Mouse (Mus musculus) layer of hippocampus, postnatal 25 days (tissue): ENCODE data around the gene Fis1. TPM values are rescaled to one million over a fixed set of nuclear protein-coding genes. Genes with fewer than 3 reads are reported as not detected.

ENCODE experiments used
- DNase-seq, 2 experiments: peaks; one replicate each; pipeline ENCODE4 v3.0.0; 2022; ENCODE audit warnings: mixed read lengths in 2 of 2, low spot score in 1 of 2; ENCODE audit errors: extremely low spot score in 1 of 2
- total RNA-seq, 2 experiments: library from RNA; stranded (reverse); gene quantifications; 2 replicates each; pipeline ENCODE4 v1.2.3; 2021

Gene Fis1
- total RNA-seq, result 100 to 1,000 TPM; 226 to 262 TPM

DNA sequence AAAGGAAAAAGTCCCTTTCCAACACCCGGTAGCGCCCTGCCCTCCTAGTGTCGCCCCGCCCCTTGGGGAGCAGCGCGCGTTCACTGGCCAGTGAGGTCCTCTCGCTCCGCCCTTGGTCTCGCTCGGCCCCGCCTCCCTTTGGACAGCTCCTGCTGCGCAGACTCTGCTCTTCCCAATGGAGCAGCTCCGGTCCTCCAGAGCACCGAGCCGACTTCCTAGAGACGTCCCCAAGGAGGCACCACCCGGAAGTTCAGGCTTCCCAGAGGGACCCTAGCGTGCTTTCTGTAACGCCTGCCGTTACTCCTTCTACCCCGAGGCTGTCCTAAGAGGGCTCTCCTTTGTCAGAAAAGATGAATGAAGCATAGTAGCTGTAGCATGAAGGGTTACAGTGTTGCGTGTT, at the start of gene Fis1:
TSS of gene Fis1 (plus strand) at position 261 of the 400 bp plus-strand sequence.
- peak; percentile 80 to 93 for DNase-seq

DNA sequence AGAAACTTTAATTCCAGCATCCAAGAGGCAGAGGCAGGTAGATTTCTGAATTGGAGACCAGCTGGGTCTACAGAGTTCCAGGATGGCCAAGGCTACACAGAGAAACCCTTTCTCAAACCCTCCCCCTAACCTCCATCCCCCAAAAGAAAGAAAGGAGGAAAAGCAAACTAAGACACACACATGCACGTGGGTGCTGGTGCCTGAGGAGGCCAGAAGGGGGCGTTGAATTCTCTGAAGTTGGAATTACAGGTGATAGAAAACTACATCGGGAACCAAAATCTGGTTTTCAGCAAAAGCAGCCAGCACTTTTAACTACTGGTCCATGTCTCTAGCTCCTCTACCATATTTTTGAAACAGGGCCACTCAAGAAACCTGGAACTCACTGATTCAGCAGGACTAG, 48.5 kb upstream of the Fis1 start:
- no peak for DNase-seq

DNA sequence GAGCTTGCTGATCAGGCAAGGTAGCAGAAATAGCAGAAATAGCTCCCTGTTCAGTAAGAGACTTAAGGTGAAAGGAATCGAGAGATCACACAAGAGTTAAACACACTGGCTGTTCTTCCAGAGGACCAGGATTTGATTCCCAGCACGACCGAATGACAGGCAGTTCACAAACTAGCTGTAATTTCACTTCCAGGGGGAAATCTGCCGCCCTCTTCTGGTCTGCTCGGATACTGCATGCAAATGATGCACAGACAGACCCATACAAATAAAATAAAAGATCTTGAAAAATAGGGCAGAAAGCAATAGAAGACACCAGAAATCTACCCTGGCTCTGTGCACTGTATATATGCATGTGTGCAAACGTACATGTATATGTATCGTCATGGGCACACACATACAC, 47.4 kb upstream of the Fis1 start:
- DNase-seq, result peak in 1 of 2 experiments; percentile 32

DNA sequence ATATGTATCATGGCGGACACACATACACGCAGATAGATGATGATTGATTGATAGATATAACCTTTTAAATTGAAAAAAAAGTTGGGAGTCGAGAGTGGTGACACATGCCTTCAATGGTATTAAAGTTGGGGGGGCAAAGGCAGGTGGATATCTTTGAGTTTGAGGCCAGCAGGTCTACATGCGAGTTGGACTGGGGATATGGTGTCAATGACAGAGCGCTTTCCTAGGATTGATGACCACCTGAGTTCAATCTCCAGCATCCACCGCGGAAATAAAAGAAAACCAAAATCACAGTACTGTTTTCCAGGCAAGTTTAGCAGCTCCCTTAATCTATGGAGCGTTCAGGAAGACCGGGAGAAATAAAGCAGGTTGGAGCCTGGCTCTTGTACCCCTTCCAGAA, 45.5 kb upstream of the Fis1 start:
- DNase-seq, result no peak

DNA sequence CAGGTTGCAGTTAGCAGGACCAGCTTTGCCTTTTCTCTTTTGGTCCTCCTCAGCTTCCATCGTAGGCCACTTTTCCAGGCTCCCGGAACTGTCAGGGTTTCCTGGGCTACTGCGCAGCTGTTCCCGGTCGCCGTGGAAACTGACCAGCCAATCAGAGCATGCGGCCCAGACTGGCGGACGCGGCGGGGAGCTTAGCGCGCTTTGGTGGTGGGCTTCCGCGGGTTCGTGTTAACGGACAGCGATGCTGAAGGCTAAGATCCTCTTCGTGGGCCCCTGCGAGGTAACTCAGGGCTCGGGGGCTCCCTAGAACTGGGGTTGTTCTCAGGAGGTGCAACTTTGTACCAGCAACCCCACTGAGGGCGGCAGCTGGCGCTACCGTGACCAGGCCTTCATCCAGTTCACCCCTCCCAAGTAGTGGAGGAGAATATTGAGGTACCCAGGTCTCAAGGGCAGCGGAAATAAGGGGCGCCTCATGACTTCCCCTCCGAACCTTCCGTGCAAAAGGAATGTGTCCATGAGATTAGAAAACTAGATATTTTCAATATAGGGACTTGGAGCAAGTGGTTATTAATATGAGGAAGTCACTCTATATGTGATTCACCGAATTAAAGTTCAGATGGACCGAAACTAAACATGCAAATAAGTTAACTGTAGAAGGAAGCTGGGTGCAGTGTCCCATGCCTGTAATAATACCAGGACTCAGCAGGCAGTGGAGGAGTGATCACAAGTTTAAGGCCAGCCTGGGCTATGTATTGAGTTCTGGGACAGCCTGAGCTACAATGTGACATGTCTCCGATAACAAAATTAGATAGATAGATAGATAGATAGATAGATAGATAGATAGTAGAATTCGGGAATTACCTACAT, 44.9 kb upstream of the Fis1 start, which contains the start of gene Ift22:
TSS of gene Ift22 (plus strand) at position 160 of the 867 bp plus-strand sequence.
- peak; percentile 82 to 92 for DNase-seq

DNA sequence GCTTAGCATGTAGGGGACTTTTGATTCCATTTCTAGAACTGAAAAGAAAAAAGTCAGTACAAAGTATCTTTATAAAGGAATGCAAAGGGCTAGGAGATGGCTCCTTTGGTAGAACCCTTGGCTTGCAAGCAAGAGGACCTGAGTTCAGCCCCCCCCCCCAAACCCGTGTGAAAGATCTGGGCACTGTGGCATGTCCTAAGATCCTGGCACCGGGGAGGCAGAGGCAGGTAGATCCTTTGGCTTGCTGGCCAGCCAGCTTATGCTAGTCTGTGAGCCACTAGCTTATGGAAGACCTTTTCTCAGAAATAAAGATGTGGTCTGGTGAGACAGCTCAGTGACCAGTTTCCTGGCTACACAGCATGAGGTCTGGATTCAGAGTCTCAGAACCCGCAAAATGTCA, 38.9 kb upstream of the Fis1 start:
- DNase-seq, result no peak

DNA sequence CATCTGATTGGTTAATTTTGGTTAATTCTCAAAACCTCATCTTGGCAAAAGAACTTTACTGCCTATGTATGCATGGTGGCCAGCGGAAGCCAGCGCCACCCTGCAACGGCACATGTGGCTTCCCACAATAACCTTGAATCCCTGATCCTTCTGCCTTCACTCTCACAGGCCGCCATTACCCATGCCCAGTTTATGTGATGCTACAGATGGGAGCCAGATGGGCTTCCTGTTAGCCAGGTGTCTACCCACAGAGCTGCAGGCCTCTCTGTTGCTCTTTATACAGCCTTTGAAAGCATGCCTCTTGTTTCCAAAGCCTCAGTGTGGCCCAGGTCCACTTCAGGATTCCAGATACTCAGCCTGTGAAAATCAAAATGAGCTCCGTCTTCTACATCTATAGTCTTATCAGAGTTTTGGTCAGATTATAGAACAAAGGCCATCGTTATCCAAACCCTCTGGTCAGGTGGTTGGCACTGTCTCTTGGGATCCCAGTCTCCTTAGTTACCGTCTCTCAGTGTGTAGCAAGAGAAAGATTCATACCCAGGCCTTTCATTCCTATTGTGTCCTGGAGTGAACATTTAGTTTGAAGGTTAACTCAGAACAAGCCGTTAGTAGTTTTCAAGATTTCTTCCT, 35.3 kb upstream of the Fis1 start:
- DNase-seq, result no peak

DNA sequence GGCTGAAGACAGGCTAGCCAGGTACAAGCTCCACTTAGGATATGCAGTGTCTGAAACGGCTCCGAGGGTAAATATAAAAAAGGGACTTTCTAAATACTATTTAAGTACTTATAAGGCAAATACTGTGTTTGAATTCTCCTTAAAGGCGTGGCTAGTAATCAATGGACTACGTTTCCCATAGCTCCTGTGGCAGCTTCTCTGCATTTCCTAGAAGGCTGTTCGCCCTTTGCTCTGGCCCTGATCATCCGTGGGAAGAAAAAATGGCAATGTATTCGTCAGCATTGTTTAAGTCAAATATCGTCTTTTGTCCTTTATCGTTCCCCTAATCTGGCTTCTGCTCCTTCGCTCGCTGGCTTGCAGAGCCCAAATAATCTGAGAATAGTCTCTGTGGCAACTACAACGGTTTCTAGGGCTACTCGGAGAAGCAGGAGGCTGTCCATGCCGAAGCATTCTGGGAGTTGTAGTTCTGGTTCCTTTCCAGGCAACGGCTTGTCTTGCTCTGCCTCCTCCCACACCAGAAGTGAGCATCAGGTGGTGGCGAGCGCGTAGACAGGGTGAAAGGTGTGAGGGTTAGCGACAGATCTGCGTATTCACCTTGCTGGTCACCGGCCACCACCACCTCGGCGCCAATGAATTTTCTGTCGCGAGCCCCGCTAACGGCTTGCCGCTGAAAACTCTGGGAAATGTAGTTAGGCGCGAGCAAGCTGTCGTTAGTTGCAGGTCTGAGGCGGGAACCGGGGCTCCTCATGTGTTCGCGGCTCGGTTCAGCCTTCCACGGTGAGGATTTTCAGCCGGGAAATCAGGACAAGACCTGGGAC, 34.2 kb upstream of the Fis1 start:
- DNase-seq, result peak; percentile 63 to 74

DNA sequence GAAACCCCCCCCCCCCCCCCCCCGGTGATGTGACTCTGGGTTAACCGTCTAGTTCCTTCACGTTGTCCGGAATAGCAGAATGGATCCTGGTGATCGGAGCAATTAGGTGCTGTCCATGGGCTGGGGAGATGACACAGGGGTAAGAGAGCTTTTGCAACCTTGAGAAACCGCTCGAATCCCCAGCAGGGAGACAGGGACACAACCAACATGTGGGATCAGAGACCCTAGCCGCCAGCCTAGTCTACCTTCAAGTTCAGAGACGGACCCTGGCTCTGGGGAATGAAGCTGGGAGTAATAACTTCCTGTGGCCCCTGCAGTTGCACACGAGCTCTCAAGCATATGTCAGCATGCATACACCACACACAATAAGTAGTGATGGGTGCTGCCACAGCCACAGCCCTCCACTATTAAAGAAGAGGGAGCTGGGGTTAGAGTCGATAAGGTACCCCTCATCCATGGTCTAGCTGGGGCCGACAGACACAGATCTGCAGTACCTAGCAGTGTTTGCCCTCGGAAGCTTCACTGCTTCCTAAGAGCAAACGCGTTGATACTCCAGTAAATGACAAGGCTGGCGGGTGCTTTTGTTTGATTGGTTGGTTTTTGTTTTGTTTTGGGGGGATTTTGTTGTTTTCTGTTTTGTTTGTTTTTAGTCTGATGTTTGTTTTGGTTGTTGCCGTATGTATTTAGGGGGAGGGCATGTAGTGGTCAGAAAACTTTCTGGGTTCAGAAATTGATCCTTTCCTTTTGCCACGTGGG, 33.4 kb upstream of the Fis1 start:
- DNase-seq, result no peak

DNA sequence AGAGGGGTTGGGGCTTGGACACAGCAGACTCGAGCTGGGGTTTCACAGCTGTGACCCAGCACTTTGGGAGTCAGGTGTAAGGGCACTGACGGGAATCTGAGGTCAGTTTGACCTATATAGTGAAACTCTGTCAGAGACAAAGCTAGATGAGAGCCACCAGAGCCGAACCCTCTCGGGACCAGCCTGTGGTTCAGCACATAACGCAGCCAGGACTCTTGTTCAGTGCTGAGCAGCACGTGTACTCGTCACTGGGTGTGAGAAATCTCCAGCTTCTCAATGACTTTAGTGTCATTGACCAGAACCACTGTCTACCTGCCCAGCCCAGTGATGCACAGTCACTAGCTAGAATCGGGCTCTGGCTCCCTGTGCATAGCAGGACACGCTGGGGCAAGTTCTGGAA, 30.2 kb upstream of the Fis1 start:
- DNase-seq, result no peak

DNA sequence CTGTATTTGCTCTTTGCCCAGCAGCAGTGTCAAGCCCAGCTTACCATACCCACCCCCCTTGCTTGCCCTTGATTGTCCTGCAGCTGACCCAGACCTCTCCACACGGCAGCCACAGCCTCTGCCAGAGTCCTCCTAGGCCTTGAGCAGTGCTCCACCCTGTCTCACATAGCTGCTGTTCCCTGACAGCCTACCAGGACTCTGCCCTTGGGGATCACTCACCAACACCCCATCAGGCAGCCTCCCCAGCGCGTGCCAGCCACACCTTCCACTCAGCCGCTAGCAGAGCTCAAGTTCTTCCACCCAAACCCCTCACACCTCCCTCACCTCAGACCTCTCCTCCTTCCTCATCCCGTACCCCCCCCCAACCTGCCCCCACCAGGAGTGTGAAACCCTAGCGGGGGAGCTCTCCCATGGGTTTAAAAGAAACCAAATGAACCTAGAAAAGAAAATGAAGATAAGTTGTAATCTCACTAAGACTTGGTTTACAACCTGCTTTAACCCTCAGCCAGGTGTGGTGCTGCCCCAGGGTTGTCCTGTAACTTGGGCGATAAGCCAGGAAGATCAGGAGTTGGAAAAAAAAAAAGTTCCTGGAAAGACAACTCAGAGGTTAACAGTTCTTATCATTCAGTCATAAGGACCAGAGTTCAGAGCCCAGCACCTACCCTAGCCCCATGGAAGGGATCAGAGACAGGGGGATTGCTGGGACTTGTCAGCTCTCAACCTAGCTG, 29.2 kb upstream of the Fis1 start:
- no peak for DNase-seq

DNA sequence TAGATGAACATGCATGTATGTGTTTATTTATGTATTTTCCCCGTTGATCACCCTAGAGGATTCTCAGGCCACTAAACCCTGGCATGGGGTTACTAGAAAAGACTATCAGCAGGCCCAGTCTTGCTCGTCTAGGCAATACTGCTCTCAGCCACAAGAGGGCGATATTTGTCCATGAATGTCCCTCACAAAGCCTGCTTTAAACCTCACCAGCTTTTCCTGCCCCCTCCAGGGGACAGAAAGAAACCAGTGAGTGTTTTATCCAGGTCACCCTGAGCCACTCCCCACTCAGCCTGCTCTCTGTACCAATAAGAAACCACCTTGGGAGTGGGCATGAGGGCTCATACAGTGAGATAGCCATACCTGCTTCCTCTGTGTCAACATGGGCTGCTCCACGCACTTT, 24.0 kb upstream of the Fis1 start:
- peak; percentile 71 to 94 for DNase-seq

DNA sequence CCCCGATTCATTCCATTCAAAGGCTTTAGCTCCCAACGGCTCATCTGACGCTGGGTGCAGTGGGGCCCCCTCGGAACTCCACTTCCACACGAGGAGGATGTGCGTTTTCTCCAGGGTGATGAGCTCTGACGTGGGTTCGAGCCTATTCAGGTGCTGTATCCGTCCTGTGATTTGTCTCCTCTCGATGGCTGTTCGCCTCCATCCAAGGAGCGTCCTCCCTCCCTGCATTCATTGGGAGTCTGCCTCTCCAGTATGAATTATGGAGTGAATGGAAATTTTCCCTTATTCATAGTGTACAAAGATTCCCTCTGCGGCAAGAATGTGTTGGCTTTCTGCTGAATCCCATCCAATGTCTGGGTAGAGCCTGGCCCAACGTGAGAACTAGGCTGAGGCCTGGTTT, 21.2 kb upstream of the Fis1 start:
- DNase-seq, result no peak

DNA sequence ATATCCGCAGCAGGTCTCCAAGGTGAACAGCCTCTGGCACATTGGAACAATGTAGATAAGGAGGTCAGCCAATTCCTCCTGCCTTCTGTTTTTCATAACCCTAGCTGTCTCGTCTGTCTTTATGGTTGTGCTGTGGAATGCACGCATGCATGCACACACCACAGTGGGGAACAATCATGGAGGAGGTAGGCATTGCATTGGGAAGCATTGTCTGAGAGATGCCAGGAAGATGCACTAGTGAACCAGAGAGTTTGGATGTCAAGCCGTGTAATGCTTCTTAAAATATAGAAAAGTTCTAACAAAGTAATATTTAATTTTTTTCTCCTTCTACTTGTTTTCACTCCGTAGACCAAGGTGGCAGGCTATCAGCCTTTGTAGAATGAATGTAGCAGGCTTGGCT, 20.1 kb upstream of the Fis1 start:
- no peak for DNase-seq

DNA sequence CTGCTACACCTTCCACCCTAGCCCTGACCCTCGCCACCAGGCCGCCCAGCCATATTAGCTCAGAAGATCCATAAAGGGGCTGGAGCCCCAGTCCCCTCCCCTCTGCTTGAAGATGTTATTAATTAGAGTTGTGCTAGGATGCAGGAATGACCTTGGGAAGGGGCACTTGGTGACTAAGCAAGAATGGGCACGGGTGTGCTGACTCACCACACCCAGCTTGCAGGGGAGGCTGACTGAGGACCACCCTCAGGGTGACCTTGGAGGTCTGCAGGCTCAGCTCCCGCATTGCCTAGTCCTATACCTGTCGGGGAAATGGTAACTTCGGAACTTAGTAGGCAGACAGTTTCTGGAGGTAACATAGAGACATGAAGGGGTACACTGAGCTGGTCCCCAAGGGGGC, 19.1 kb upstream of the Fis1 start:
- DNase-seq, result no peak

DNA sequence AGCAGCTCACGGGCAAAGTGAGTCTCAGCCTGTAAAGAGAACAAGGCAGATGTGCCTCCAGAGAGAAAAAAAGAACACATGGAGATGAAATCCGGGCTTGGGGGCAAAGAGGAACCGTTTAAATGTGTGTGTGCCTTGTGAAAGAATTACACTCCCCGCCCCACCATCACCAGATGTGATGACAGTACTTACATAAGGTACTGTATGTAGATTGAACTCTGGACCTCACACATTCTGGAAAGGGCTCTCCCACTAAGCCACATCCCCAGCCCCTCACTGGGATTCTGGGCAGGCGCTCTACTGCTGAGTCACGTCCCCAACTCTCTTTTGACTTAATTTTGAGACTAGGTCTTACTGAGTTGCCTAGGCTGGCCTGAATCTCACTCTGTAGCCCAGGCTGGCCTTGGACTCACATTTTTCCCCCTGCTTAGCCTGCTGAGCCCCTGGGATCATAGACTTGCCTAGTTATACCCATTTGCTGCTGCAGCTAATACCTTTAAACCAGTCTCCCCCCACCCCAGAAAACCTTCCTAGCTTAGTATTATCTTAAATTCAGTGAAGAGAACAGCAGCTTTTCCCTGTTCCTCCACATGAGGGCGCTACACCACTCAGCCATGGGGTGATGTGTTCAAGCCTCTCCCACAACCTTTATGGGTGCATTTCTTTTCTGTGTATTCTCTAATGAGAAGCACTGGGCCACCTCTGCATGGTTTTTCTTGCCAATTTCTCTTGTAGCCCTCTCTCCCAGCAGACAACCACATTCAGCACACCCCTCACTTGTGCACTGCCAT, 17.0 kb upstream of the Fis1 start:
- peak in 1 of 2 experiments; percentile 28 for DNase-seq

DNA sequence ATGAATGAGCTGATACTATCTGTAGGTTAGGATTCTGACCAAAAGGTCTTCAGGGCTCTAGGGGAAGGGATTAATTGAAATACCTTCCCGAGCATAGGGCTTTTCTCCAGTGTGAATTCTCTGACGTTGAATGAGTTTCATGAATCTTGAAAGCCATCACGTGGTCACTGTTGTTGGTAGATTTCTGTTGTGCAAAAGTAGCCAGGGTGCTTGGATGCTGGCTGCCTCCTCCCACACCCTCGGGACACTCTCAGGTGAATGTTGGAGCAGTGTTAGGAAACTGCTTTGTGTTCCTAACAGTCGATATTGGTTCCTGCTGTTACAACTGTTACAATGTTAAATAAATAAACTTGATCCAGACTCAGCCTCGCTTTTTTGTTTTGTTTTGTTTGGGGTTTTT, 16.3 kb upstream of the Fis1 start:
- no peak for DNase-seq

DNA sequence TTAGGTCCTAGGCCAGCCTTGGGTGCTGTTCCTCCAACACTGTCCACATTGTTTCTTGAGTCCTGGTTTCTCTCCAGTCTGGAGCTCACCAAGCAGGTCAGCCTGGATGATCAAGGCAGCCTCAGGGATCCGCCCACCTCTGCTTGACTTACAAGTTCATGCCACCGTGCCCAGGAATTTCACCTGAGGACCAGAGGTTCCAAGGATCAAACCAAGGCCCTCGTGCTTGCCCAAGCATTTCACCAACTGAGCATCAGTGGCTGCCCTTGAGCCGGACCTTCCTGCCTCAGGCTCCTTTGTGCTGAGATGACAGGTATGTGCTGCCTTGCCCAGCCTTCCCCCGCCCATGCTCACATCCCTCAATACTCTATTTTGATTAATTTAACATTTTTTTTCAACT, 15.5 kb upstream of the Fis1 start:
- no peak for DNase-seq

DNA sequence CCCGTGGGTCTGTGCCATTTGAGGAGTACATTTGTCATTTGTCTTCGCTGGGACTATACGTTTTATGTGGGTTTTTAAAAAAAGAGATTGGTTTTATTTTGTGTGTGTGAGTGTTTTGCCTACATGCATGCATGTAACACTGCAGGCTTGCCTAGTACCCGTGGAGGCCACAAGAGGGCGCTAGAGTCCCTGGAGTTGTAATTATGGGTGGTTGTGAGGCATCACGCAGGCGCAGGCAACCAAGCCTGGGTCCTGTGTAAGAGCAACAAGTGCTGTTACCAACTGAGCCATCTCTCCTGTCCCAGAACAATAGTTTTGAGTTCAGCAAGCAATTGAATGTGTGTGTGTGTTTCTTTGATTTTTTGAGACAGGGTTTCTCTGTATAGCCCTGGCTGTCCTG, 13.8 kb upstream of the Fis1 start:
- no peak for DNase-seq
